Mouse (Mus musculus) ES-Bruce4 (cell line): ENCODE measurements around the gene Slc13a5. TPM values are rescaled to one million over a fixed set of nuclear protein-coding genes. Genes with fewer than 3 reads are reported as not detected.

ENCODE experiments used
- H3K27ac ChIP-seq: 2 replicates; pipeline ENCODE4 v1.5.1; 2012; ENCODE audit warnings: low read length, inconsistent platforms; ENCODE audit not compliant: insufficient read depth
- H3K27me3 ChIP-seq: 2 replicates; pipeline ENCODE4 v1.6.1; 2012; ENCODE audit warnings: mild to moderate bottlenecking, low read length, inconsistent platforms; ENCODE audit not compliant: control insufficient read depth, poor library complexity, insufficient read depth, severe bottlenecking
- H3K36me3 ChIP-seq: 2 replicates; pipeline ENCODE4 v1.6.1; 2012; ENCODE audit warnings: inconsistent platforms, mild to moderate bottlenecking, low read length, moderate library complexity; ENCODE audit not compliant: control insufficient read depth, poor library complexity, insufficient read depth, severe bottlenecking
- H3K4me1 ChIP-seq: one replicate; pipeline ENCODE4 v1.8.1; 2011; ENCODE audit warnings: low read length; ENCODE audit not compliant: control insufficient read depth, insufficient read depth
- H3K4me3 ChIP-seq: 2 replicates; pipeline ENCODE4 v1.5.1; 2011; ENCODE audit warnings: low read depth, mild to moderate bottlenecking, low read length
- H3K9ac ChIP-seq: 2 replicates; pipeline ENCODE4 v1.6.1; 2012; ENCODE audit warnings: low read depth, mild to moderate bottlenecking, inconsistent platforms; ENCODE audit not compliant: poor library complexity, severe bottlenecking
- H3K9me3 ChIP-seq: replicated peaks from 2 replicates; pipeline ENCODE4 v1.6.1; 2012; ENCODE audit warnings: mild to moderate bottlenecking, low read length, inconsistent platforms; ENCODE audit not compliant: control insufficient read depth, poor library complexity, insufficient read depth, severe bottlenecking
- CTCF ChIP-seq: IDR thresholded peaks from one replicate; pipeline ENCODE4 v1.8.1; 2011; ENCODE audit warnings: low read depth, low read length
- EP300 ChIP-seq: IDR thresholded peaks from 2 replicates; pipeline ENCODE4 v1.6.1; 2011; ENCODE audit warnings: low read depth, low read length; ENCODE audit not compliant: insufficient read depth
- POLR2A ChIP-seq: IDR thresholded peaks from one replicate; pipeline ENCODE4 v1.8.1; 2011; ENCODE audit warnings: low read length; ENCODE audit not compliant: insufficient read depth
- polyA plus RNA-seq: library from polyadenylated mRNA; stranded (reverse); fragments of >200 nt; gene quantifications from 2 replicates; pipeline ENCODE4 v1.2.4, GENCODE M21; 2011; ENCODE audit warnings: low read depth; ENCODE audit not compliant: missing spikeins, insufficient read depth, insufficient read length

The Slc13a5 gene
- 0.31 and 1.4 TPM in 2 replicates for polyA plus RNA-seq

DNA sequence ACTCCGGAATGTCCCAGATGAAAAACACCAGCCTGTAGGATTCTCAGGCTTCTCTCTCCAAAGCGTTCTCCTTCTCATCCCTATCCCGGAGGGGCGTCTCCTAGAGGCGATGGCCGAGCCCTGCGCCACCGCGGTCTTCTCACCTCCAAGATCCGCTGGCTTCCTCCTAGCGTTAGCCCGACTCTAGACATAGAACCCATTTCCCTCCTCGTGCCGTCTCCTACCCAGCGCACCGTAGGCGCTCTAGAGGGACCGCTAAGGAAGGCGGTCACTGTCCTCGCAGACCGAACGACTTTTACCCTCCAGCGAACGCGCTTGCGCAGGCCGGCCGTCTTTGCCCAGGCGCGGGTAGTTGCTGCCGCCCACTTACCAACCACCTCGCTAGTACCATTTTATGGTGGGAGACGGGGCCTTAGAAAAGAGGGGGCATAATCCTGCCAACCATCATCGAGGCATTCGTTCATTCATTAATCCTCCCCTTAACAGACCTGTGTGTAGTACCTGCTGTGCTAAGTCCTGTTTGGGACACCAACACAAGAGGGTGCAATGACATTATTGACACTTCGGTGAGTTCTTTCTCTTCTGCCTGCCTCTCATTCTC, at the start of gene Slc13a5:
TSS of gene Slc13a5 (minus strand) at position 263 of the 601 bp plus-strand sequence.
- TF ChIP-seq POLR2A (no peak), CTCF (no peak), EP300 (no peak)
- Histone ChIP-seq H3K9me3 (no peaks in the 10 kb centered on the region), H3K4me1 (no peaks in the 10 kb centered on the region), H3K27ac (no peak within 1 kb of the TSS), H3K27me3 (no peaks in the 10 kb centered on the region), H3K9ac (peak within 1 kb of the TSS; percentile 31), H3K4me3 (peak within 1 kb of the TSS; percentile 78), H3K36me3 (no peaks in the 10 kb centered on the region)

DNA sequence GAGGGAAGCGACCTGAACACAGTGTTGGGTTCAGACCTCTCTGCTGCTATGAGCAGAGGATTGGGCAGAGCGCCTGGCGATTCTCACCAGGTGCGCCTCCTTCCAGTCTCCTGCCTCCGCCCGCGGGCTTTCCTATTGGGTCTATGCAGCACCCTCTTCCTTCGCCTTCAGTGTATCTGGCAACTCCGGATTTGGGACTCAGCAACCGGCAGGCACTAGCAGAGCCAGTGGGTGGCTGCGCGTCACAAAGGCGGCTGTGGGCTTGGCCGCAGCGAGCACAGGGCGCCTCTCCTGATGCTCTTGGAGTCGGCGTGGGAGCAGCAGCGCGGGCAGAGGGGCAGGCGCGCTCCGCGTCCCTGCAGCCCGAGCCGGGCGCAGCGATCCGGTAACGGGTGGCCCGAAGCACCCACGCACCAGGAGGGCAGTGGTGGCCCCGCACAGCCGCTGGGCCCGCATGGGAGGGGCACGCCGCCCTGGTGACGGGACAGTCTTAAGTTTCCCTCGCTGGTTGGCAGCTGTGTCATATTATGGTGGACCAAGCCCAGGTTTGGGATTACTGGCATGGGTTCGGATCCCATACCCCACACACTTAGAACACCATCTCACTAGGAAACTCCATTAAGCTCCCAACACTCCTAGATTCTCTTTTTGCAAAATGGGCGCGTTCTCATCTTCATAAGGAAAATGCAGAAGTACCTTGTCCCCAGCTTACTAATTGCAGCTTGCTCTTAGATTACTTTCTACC, 47.3 kb upstream of the Slc13a5 start, which contains the start of gene Fbxo39:
TSS of gene Fbxo39 (plus strand) at position 294 of the 745 bp plus-strand sequence.
- H3K4me3 ChIP-seq: peak within 1 kb of the TSS; percentile 64
- no peak within 1 kb of the TSS for H3K27ac ChIP-seq
- no peaks in the 10 kb centered on the region for H3K9me3 ChIP-seq
- H3K27me3 ChIP-seq: no peaks in the 10 kb centered on the region; the same call in 1 of the 2 replicates
- H3K9ac ChIP-seq: peak within 1 kb of the TSS; percentile 35; the same call in 1 of the 2 replicates
- TF ChIP-seq POLR2A (no peak), CTCF (no peak), EP300 (no peak)
- no peaks in the 10 kb centered on the region for H3K36me3 ChIP-seq
- no peaks in the 10 kb centered on the region for H3K4me1 ChIP-seq

DNA sequence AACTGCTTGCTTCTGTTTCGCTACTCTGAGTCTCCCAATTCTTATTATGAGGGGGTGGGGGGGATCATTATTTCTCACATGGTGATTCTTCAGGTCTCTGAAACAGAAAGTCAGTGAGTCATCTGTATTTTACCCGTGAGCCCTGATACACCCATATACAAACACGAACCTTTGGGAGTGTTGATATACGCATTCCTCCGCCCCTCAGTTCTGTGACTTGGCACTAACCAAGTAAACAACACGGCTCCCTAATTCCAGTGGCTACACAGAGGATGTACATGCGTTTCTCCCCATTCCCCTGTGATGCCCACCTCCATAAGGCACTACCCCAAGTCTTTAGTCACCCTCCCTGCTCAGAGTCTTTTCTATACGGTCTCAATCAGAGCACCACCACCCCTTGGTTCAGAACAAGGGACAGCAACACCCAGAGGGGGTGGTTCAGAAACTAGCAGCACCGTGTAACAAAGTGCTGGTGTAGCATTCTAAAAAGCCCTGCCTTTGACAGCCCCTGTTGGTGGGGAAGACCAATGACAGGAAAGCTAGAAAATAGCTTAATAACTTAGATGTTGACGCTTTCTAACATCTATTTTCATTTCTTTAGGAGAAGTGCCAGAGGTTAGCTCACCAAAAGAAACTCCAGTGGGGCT, 44.5 kb upstream of the Slc13a5 start:
- Histone ChIP-seq H3K4me3 (no peak overlapping the region), H3K27ac (no peak overlapping the region), H3K27me3 (no peaks in the 10 kb centered on the region; the same call in 1 of the 2 replicates), H3K9ac (no peak overlapping the region), H3K36me3 (no peaks in the 10 kb centered on the region), H3K4me1 (no peaks in the 10 kb centered on the region), H3K9me3 (no peaks in the 10 kb centered on the region)
- TF ChIP-seq CTCF (no peak), POLR2A (no peak), EP300 (no peak)

DNA sequence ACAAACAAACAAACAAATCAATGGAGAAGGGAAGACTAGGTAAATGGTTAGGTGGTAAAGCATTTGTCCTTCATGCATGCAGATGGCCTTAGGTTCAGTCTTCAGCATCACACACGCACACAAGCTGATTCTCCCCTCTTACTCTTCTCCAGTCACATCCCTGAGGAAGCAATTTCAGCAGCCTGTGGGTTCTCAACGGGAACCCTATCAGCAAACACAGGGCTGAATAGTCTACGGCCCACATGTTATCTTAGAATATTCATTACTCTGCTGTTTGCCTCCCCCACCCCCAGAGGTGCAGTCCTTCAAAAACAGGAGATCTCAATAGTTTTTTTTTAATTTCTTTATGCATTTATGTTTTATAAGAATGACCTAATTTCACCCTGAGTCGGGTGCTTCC, 43.5 kb upstream of the Slc13a5 start:
- no peaks in the 10 kb centered on the region; the same call in 1 of the 2 replicates for H3K27me3 ChIP-seq
- no peaks in the 10 kb centered on the region for H3K9me3 ChIP-seq
- H3K4me3 ChIP-seq: no peak overlapping the region
- H3K4me1 ChIP-seq: no peaks in the 10 kb centered on the region
- H3K36me3 ChIP-seq: no peaks in the 10 kb centered on the region
- no peak overlapping the region for H3K9ac ChIP-seq
- H3K27ac ChIP-seq: no peak overlapping the region
- TF ChIP-seq CTCF (no peak), POLR2A (no peak), EP300 (no peak)

DNA sequence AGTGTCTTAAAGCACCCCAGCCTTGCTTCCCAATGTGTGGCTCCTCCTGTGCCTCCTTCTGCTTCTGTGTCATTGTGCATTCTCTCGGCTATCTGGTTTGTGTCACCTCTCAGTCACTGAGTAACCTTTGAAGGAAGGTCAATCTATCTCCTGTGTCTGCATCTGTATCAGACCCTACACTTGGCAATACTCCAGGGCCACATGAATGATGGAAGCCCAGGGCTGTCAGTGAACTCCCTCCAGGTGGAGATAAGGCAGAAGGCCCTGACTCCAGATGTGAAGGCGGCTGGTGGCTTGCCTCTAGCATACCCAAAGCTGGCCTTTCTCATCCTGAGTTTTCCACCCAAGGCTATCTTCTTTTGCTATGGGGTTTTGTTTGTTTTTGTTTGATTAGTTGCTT, 42.0 kb upstream of the Slc13a5 start:
- TF ChIP-seq POLR2A (no peak), EP300 (no peak), CTCF (no peak)

More for the DNA sequence above, 42.0 kb upstream of the Slc13a5 start:
- Histone ChIP-seq H3K4me3 (no peak overlapping the region), H3K27ac (no peak overlapping the region), H3K27me3 (no peaks in the 10 kb centered on the region), H3K4me1 (no peaks in the 10 kb centered on the region), H3K9me3 (no peaks in the 10 kb centered on the region), H3K9ac (no peak overlapping the region), H3K36me3 (no peaks in the 10 kb centered on the region)
